Mouse (Mus musculus) left cerebral cortex, postnatal 14 days (tissue): ENCODE results near the gene Vangl1. TPM values are rescaled to one million over a fixed set of nuclear protein-coding genes. Genes with fewer than 3 reads are reported as not detected.
"Not testable (repeated sequence)": the region's sequence is repeated elsewhere in the genome, so short reads cannot be mapped to it uniquely, and the experiment has no call there.

Experiments used
- DNase-seq, 2 experiments: peaks; one replicate each; pipeline ENCODE4 v3.0.0; 2021 to 2022; ENCODE audit warnings: low spot score in 2 of 2, mixed read lengths in 1 of 2
- intact Hi-C: fragments of 180-260 bp; cut with DNase I; formaldehyde crosslinking; loops from one replicate; pipeline ENCODE4 v1.15.1; 2025
- long read RNA-seq, 2 experiments: library from polyadenylated mRNA; stranded (forward); transcript quantifications; one replicate each; pipeline ENCODE4 v2.0.0; 2021
- total RNA-seq, 2 experiments: library from RNA; stranded (reverse); gene quantifications; 2 replicates each; pipeline ENCODE4 v1.2.3; 2021

Gene Vangl1
- total RNA-seq: 1 to 10 TPM; 5.3 to 6.6 TPM
- long read RNA-seq, experiment 1, full-length matches to known transcripts: 2 of 4 reads
- long read RNA-seq, experiment 1, partial matches to known transcripts: 0 of 4 reads
- long read RNA-seq, experiment 1, other reads (novel, unspliced or antisense): 2 of 4 reads
- long read RNA-seq, experiment 2, full-length matches to known transcripts: 3 of 4 reads
- long read RNA-seq, experiment 2, partial matches to known transcripts: 0 of 4 reads
- long read RNA-seq, experiment 2, other reads (novel, unspliced or antisense): 1 of 4 reads

DNA sequence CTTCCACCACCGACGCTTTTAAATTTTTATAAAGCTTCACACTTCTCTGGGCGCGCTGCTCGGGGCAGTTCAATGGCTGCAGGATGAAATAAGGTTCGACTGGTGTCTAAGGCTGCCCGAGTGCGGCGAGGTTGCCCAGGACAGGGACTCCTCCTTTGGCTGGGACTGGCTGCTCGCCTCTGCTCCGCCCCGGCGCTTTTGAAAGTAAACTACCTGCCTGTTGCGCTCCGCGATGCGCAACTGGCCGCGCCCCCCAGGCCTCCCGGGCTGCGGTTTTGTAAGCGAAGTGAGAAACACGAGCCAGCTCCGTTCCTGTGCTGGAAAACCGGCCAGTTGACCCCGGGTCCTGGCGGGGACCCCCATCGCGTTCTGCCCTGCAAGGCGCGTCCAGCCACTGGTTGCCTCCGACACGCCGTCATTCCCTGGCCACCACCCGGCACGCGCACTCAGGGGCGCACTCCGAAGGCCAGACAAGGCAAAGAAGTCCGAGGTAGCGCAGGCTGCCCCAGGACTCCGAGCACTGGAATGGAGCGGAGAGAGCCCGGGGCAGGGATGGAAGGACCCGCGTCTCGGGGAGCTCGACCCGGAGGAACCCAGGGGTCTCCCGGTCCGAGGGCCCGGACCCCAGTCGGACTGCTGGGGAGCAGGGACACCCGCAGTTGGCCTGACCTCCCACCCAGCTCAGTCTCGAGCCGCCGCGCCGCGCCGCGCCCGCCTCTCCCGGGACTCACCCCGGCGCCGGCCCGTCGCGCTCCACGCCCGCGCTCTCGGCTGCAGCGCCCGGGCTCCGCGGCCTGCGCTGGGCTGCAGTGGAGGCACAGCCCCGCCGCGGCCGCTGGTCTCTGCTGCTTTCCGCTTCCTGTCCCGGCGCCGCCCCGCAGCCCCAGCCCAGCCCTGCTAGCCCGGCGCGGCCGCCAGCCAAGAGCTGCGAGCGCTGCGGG is at the start of gene Vangl1:
Vangl1 (minus strand) TSS at position 913 of the 941 bp plus-strand sequence.
- DNase-seq: peak in 1 of 2 experiments; percentile 47
- intact Hi-C loops: no loop called here

DNA sequence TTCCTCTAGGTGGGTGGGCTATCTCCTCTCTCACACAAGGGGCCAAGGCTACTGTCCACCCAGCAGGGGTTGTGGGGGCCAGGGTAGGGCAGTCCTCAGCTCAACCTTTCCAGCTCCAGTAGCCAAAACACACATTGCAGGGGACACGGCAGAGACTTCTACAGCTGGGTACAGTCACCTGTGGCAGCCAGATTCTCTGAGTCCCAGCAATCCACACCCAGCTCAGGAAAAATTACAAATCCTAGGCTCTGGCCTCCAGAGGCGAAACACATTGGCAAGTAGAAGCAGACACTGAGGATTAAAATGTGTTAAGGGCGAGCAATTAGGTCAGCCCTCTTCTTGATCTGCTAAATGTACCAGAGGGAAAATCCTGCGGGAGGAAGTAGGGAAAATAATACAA is 49.1 kb upstream of the Vangl1 start:
- intact Hi-C loops: loop anchor here (10.0 kb wide), 1 partner anchor 911 kb away; no protein-coding TSS in a partner anchor
- DNase-seq: no peak

DNA sequence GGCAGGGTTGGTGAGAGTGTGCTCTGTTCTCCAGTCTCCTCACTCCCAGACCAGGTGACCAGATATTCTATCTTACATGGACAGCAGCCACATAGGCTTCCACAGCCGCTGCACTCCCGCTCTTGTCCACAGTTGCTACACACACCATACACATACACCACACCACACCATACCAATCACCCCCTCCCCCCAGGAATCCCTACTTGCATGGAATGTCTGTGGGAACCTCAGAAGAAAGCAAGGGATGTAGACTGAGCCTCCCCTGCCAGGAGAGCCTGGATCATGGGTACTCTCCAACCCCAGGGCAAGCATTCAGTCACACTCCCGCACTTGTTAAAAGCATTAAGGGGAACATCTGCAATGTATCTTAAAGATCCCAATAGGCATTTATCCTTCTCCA is 48.4 kb upstream of the Vangl1 start:
- intact Hi-C loops: loop anchor here (10.0 kb wide), 1 partner anchor 912 kb away; no protein-coding TSS in a partner anchor
- no peak for DNase-seq

DNA sequence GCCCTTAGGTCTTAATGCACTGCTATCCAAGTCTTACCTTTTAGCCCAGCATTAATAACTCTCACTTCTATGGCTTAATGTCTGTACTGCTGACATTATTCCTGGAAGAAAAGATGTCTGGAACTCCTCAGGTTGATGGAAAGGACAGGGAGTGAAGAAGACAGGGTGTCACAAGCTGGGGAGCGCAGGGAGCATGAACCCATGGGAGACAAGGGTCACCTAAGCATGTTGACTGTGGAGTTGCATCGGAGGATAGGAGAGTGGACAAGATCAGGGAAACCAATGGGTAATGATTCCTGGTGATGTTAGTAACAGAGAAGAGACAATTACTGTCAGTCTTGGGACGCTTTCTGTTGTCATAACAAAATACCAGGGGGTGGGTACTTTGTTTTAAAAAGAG is 46.4 kb upstream of the Vangl1 start:
- no peak for DNase-seq
- intact Hi-C loops: loop anchor here (10.0 kb wide), 1 partner anchor 914 kb away; no protein-coding TSS in a partner anchor

DNA sequence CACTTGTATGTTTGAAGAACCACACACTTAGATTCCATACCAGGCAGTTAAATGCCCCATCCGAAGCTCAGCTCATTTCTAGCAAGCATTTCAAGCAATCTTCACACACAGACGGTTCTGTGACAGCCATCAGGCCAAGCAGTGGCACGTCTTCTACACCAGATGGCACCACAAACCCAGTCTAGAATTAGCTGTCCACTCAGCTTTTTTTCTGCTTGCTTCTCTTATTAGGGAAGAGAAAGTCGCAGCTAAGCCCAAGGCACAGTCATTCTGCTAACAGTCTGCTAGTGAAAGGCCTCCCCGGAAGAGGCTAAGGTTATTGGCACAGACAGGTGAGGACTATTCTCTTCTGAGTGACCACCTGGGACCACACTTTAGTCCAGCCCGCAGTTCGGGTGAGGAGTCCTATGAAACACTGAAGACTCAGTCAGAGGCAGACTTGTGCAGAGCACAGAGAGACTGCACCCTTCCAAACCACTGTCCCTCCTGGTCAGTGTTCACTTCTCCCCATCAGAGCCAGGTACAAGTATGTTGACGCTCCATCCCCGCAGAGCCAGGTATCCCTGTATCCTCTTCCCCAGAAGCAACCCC is 45.0 kb upstream of the Vangl1 start:
- intact Hi-C loops: loop anchor here (2.0 to 10.0 kb wide), 4 partner anchors 345 to 555 kb away; no protein-coding TSS in a partner anchor
- peak; percentile 81 to 83 for DNase-seq

DNA sequence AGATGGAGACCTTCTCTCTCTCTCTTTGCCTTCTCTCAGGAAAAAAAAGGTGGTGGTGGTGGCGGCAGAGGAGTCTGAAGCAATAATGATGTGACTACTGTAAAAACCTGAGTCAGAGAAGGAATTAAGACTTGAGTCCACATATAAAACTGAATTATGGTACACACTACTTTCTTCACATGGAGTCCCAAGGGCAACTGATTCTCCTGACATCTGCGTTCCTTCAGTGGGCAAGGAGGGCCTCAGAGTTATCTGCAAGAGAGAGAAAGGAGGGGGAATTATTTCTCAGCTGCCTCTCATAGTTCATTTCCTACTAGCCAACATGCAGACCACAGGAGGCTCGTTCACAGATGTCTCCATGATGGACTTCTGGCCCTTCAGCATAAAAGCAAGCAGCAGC is 40.1 kb upstream of the Vangl1 start:
- intact Hi-C loops: loop anchor here (5.0 to 10.0 kb wide), 3 partner anchors 292 to 410 kb away; no protein-coding TSS in a partner anchor
- DNase-seq: no peak

DNA sequence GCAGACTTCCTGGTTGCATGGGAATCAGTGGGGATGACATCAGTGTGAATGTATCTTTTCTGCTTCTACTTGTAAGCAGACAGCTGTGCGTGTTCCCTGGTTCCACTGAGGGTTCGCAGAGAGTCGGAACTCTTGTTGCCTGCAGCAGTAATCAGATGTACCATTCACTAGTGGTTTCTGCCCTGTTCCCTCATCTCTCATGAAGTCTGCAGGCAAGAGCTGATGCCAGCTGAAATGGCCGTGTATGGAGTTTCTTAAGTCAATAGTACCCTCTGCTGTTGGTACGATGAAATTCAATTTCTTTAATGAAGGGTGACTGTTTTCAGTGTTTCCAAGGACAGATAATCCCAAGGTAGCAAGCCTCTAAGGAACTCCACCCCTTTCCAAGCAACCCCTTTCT is 38.4 kb upstream of the Vangl1 start:
- intact Hi-C loops: loop anchor here (2.0 to 10.0 kb wide), 4 partner anchors 162 to 408 kb away; no protein-coding TSS in a partner anchor

DNA sequence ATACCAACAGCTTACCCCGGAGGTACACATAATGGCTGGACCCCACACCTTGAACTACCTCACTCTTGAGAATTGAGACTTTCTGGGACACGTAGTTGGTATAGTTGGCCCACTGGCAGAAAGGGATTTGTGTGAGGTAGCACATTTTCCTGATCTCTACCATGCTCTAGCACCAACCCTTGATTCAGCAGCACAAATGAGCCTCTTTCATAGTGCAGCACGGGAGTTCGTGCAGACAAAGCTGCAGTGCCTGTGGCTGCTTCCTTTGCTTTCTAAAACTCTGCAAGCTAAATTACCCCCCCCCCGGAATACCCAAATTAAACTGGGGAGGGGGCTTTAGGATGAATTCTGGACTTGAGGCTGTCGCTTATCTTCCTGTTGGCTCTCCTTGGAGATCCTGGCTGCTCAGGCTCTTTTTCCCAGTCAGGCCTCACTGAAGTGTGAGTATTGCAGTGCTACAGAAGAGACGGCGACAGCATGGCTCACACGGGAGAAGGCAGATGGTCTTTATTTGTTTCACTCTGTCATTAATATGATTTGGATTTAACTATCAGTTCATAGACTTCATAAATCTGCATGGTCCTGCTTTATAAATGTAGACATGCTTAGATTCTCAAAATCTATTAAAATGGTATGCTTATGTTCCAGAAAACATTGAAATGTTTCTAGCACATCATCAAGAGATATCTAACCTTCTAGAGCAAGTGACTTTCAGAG is 27.1 kb upstream of the Vangl1 start:
- DNase-seq: no peak
- intact Hi-C loops: no loop called here

More for the DNA sequence above, 38.4 kb upstream of the Vangl1 start:
- DNase-seq: peak; percentile 51 to 74

DNA sequence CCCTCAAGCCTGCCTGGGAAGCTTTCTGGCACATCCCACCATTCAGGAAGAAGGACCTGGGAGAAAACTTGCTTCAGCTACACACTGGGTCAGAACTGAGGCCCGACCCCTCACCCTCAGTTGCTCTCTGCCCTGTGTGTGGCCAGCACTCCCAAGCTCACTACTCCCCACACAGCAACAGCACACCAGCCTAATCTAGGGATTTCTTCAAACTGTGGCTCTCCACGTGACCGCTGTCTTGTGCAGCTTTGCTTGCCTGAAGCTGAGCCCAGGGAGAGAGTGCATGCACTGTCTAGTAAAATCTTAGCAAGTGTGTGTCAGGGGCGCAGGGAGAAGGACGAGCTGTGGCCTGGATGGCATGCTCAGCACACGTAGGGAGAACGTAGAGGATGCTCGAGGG is 18.3 kb upstream of the Vangl1 start:
- intact Hi-C loops: no loop called here
- DNase-seq: no peak

DNA sequence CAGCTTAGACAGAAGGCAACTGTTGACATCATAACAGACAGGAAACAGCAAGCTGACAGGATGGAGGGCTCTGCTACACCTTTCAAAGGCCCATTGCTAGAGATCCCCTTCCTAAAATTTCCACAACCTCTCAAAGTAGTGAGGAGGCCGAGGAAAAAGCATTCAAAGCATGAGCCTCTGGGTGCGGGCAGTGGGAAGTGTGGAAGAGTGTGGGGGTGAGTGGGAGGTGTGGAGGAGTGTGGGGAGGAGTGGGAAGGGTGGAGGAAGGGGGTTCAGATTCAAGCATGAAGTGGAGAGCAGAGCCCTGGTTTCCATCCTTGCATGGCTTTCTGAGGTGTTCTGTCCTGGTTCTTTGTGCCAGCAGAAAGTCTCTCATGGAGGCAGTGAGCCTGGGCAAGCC is 13.8 kb upstream of the Vangl1 start:
- intact Hi-C loops: no loop called here
- no peak for DNase-seq

DNA sequence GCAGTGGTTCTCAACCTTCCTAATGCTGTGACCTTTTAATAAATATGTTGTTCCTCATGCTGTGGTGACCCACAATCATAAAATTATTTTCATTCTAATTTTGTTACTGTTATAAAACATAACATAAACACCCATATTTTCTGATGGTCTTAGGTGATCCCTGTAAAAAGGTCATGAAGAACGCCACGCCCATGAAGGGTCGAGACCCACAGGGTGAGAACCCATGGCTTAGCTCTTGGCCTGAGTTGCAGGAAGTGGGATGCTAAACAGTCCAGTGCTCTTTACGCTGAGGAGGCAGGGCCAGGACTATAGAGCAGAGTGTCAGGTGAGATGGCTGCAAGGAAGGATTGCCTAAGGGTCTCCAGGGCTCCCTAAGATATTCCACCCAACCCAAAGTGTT is 10.2 kb upstream of the Vangl1 start:
- intact Hi-C loops: no loop called here
- DNase-seq: no peak

DNA sequence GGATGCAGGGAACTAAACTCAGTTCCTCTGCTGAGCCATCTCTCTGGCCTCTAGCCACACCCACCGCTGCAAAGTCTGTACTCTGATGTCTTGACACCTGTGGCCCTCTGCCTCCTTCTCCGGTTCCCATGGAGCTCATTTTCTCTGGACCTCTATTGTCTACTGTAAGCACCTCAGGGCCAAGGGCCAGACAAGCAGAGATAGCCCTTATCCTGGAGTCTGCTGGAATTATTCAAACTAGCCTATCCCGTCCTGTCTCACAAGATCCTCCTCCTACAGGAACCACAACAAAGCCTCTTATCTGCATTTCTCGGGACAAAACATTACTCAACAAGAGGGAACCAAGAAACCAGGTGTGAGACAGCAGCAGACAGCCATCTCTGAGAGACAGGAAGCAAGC is 9.8 kb upstream of the Vangl1 start:
- intact Hi-C loops: no loop called here
- no peak for DNase-seq

DNA sequence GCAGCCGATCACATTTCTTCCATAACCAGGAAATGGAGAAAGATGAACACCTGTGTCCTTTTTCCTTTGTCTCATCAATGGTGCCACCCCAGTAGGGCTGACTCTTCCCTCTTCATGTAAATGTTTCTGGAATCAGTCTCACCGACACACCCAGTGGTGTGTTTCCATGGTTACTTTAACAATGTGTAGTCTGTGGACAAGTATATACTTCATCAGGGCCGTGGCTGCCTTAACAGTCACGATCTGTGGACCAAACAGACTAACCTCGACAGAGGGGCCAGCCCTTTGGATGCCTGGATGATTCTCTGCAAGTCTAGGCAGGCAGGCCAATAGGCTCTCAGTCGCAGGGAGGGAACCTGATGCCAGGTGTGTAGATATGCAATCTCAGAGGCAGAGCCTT is 8.4 kb upstream of the Vangl1 start:
- intact Hi-C loops: no loop called here

DNA sequence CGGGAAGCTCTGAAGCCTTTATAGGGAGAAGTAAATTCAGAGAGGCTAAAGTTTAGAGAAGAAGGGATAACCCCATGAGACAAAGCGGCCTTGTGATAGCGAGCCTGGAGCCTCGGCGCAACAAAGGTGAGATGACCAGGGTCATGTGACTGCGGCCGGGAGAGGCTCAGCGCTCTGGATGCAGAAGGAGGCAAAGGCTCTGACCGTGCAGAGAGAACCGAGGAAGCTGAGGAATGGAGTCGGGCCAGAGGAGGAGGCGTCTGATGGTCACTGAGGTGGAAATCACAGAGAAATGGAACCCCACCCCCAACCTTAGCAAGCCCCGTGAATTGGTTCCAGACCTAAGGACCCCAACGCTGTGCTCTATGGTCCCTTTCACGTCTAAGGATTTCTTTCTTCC is 7.8 kb upstream of the Vangl1 start:
- DNase-seq: no peak

More for the DNA sequence above, 8.4 kb upstream of the Vangl1 start:
- no peak for DNase-seq

DNA sequence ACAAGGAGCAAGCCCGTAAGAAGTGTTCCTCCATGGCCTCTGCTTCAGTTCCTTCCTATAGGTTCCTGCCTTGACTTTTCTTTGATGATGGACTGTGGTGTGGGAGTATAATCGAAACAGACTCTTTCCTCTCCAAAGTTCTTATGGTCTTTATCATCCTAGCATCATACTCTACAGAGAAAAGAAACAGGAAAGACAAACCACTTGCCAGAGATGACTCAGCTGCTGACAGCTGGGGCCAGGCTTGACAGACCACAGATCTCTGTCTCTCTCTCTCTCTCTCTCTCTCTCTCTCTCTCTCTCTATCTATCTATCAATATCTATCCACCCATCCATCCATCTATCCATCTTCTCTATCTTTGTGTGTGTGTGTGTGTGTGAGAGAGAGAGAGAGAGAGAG is 6.8 kb upstream of the Vangl1 start:
- no peak for DNase-seq
- intact Hi-C loops: no loop called here

More for the DNA sequence above, 7.8 kb upstream of the Vangl1 start:
- intact Hi-C loops: no loop called here

DNA sequence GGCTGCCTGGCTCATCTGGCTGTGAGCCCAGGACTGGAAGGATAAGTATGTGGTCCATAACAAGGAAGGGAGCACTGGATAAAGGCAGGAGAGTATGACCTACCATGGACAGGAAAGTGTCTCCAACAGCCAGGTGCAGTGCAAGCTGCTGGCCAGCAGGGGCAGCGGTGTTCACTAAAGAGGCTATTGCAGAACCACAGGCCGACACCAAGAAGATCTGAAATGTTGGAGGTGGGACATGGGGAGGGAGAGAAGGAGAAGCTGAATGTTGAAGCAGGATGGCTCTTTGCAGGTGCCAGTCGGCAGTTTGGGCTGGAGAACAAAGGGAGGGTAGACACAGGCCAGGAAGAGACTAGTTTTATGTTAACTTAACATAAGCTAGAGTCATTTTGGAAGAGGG is 6.3 kb upstream of the Vangl1 start:
- DNase-seq: peak in 1 of 2 experiments; percentile 26
- intact Hi-C loops: no loop called here

DNA sequence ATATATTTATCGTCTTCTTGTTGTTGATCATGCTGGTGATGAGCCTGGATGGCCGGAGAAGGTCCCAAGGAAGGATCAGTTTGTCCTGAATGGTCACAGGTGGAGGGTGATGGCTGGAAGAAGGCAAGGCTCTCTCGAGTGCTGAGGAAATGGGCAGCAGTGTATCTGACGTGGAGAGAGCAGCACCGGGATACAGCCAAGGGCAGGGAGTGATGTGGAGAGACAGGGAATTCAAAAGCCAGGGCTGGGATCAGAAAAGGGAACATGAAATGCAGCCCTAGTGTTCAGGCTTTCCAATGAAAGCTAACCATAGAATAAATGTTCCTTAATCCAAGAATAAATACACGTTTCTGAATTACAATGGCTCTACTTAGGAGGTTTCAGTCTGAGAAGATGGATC is 4.4 kb upstream of the Vangl1 start:
- intact Hi-C loops: no loop called here
- DNase-seq: no peak

DNA sequence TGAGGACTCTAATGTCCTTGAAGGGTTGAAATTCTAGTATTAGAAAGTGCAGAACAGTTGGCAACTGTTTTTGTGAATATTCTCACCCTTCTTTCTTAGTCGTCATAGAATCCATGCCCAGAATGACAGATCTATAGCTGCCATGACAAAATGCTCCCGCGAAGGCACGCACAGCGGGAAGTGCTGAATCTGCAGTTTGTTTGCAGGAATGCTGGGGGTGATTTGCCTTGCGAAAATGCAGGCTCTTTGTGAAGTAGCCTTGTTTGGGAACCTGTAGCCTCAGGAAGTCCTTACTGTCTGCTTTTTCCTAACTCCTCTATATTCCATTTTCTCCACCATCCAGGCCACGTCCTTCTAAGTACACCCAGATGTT is 951 bp upstream of the Vangl1 start:
- no peak for DNase-seq
- intact Hi-C loops: no loop called here

DNA sequence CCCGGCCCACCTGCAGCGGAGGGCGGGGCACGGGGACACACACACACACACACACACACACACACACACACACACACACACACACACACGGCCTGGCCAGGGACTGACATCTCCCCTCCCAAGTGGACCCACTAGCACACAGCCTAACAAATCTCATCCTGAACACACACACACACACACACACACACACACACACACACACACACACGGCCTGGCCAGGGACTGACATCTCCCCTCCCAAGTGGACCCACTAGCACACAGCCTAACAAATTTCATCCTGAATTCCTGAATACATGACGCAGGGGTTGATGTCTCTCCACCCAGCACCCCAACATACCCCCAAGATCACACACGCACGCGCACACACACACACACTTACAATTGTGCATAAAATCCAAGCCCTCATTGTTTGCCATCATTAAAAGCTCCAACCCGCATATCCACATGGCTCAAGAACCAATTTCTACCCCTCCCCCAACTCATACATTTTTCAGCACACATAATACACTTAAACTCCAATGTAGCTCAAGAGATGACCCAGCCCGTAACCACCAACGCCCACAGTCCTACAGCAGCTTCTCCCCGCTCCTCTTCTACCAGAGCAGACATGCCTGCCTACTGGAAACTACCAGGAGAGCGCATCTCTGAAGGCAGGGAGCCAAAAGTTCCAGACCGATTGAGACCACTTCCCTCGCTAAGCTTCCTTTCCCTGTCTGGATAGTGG is 403 bp upstream of the Vangl1 start:
- intact Hi-C loops, DNase-seq: not testable (repeated sequence)
